Mouse (Mus musculus) lung, postnatal 0 days (tissue): ENCODE results near the gene Tead1.

Source experiments
- CTCF ChIP-seq: IDR thresholded peaks from 2 replicates; pipeline ENCODE4 v1.5.1; 2016; ENCODE audit warnings: antibody characterized with exemption, mild to moderate bottlenecking
- EP300 ChIP-seq: IDR thresholded peaks from 2 replicates; pipeline ENCODE4 v1.6.1; 2016; ENCODE audit warnings: antibody characterized with exemption, mild to moderate bottlenecking, control low read depth

DNA sequence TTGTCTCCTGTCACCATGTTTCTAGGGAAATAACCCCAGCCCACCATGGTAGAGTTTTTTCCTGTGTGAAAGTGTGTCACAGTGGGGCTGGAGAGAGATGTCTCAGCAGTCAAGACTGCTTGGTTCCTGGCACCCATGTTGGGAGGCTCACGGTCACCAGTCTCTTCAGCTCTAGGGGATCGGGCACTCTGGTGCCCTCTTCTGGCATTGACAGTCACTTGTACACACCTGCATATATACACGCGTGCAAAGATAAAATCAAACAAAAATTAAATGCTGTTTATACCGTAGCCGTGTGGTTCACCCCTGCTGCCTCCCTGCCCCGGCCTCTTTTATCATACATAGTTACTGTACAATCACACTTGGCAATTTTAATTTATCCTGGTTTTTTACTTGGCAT lies 134.0 kb downstream of the Tead1 start:
- TF ChIP-seq CTCF (peak; percentile 49), EP300 (no peak)
